Mouse (Mus musculus): Measurements from ENCODE around the gene Ubald1. TPM values are rescaled to one million over a fixed set of nuclear protein-coding genes. Genes with fewer than 3 reads are reported as not detected.

Gene Ubald1
- total RNA-seq (2023): 197 to 217 TPM (median 212 TPM) in 4 replicates

GRCm38 (mm10) chr16:4880136-4880825, at the start of gene Ubald1:
Ubald1 (minus strand) TSS chr16:4880315.

GRCm38 (mm10) chr16:4885760-4886689, 5.9 kb upstream of the Ubald1 start, which contains the start of gene Mgrn1:
Mgrn1 (plus strand) TSS chr16:4886249.

GRCm38 (mm10) chr16:4835191-4835590, 44.9 kb downstream of the Ubald1 start, which contains the start of gene 4930562C15Rik:
4930562C15Rik (plus strand) TSS chr16:4835416.

Other genes with a start within 250 kb of the Ubald1 start
- gene Vasn, start 240.4 kb downstream of the Ubald1 start, total RNA-seq (2023): 0.19 to 0.33 TPM (median 0.21 TPM) in 3 of 4 replicates, not detected in the other
- gene Dnaja3, start 240.3 kb downstream of the Ubald1 start, total RNA-seq (2023): 29.3 to 35.2 TPM (median 31.8 TPM) in 4 replicates
- gene Coro7, start 200.5 kb downstream of the Ubald1 start, total RNA-seq (2023): 220 to 267 TPM (median 233 TPM) in 4 replicates
- gene Nmral1, start 161.0 kb downstream of the Ubald1 start, total RNA-seq (2023): 7.2 to 9.4 TPM (median 8.8 TPM) in 4 replicates
- 40.7 to 48.4 TPM (median 43.7 TPM) in 4 replicates for gene Hmox2, start 154.0 kb downstream of the Ubald1 start, total RNA-seq (2023)
- gene Cdip1, start 90.0 kb downstream of the Ubald1 start, total RNA-seq (2023): 68.9 to 73.7 TPM (median 70.7 TPM) in 4 replicates
- not detected in 4 replicates for gene 4930562C15Rik, start 44.9 kb downstream of the Ubald1 start, total RNA-seq (2023)
- gene Mgrn1, start 5.9 kb upstream of the Ubald1 start, total RNA-seq (2023): 144 to 166 TPM (median 161 TPM) in 4 replicates
- gene Nudt16l1, start 58.4 kb upstream of the Ubald1 start, total RNA-seq (2023): 42.4 to 49.5 TPM (median 47.0 TPM) in 4 replicates
- gene Anks3, start 83.9 kb upstream of the Ubald1 start, total RNA-seq (2023): 67.2 to 87.4 TPM (median 79.3 TPM) in 4 replicates
- not detected in 4 replicates for gene Sept12, start 117.5 kb upstream of the Ubald1 start, total RNA-seq (2023)
- gene Smim22, start 127.0 kb upstream of the Ubald1 start, total RNA-seq (2023): not detected in 4 replicates
- 110 to 116 TPM (median 114 TPM) in 4 replicates for gene Rogdi, start 133.2 kb upstream of the Ubald1 start, total RNA-seq (2023)
- 150 to 162 TPM (median 157 TPM) in 4 replicates for gene Glyr1, start 169.5 kb upstream of the Ubald1 start, total RNA-seq (2023)
- gene Ubn1, start 169.7 kb upstream of the Ubald1 start, total RNA-seq (2023): 98.8 to 107 TPM (median 104 TPM) in 4 replicates